Mouse (Mus musculus): ENCODE measurements at regions not wholly inside any gene's neighbourhood (a gene's known extent, or its start where the extent isn't known, plus 50 kb on each side); places are given as distances from the start of the nearest gene placed in this dataset.

- WGBS: 90% methylated on average over 2 of the region's 2 CpGs
- Histone ChIP-seq H3K9me3 (ENCODE audit: low read length) (no peaks in the 10 kb centered on the region), H3K4me1 (ENCODE audit: insufficient read depth, low read depth, low read length) (no peaks in the 10 kb centered on the region), H3K27me3 (replicated peaks; ENCODE audit: insufficient read depth, low read length) (no peaks in the 10 kb centered on the region), H3K4me2 (replicated peaks; ENCODE audit: low read depth, low read length) (no peak overlapping the region), H3K36me3 (ENCODE audit: insufficient read depth, low read length) (no peaks in the 10 kb centered on the region), H3K4me3 (ENCODE audit: low read depth, low read length) (no peak overlapping the region), H3K9ac (replicated peaks; ENCODE audit: low read depth) (no peak overlapping the region), H3K27ac (ENCODE audit: low read length) (no peak overlapping the region)
- ATAC-seq (no peak), DNase-seq (ENCODE audit: low spot score) (no peak)
- TF ChIP-seq EP300 (IDR thresholded peaks at IDR 0.05) (no peak), CTCF (IDR thresholded peaks at IDR 0.05) (no peak)
Observed at GRCm38 (mm10) chr4:82083519-82083918, 622.0 kb downstream of the Nfib start.

- H3K27me3 ChIP-seq (replicated peaks; ENCODE audit: insufficient read depth, low read length): no peaks in the 10 kb centered on the region
- H3K9me3 ChIP-seq (ENCODE audit: low read length): no peaks in the 10 kb centered on the region
- H3K9ac ChIP-seq (replicated peaks; ENCODE audit: low read depth): no peak overlapping the region
- no peaks in the 10 kb centered on the region for H3K4me1 ChIP-seq (ENCODE audit: insufficient read depth, low read depth, low read length)
- TF ChIP-seq EP300 (IDR thresholded peaks at IDR 0.05) (no peak), CTCF (IDR thresholded peaks at IDR 0.05) (no peak)
- no peak overlapping the region for H3K27ac ChIP-seq (ENCODE audit: low read length)
- no peak for DNase-seq (ENCODE audit: low spot score)
- 54% methylated on average over 3 of the region's 3 CpGs for WGBS
- H3K36me3 ChIP-seq (ENCODE audit: insufficient read depth, low read length): no peaks in the 10 kb centered on the region
- no peak overlapping the region for H3K4me3 ChIP-seq (ENCODE audit: low read depth, low read length)
- H3K4me2 ChIP-seq (replicated peaks; ENCODE audit: low read depth, low read length): no peak overlapping the region
- ATAC-seq: no peak
Observed at GRCm38 (mm10) chr4:82068050-82068449, 625.4 kb upstream of the Mpdz start.

GRCm38 (mm10) chr4:82065641-82066358 lies 623.2 kb upstream of the Mpdz start:
- peak; percentile 55 for ATAC-seq
- DNase-seq (ENCODE audit: low spot score): peak; percentile 65
- Histone ChIP-seq H3K4me3 (ENCODE audit: low read depth, low read length) (no peak overlapping the region), H3K4me2 (replicated peaks; ENCODE audit: low read depth, low read length) (peak overlapping the region; percentile 29), H3K27ac (ENCODE audit: low read length) (no peak overlapping the region), H3K9ac (replicated peaks; ENCODE audit: low read depth) (no peak overlapping the region), H3K9me3 (ENCODE audit: low read length) (no peaks in the 10 kb centered on the region), H3K36me3 (ENCODE audit: insufficient read depth, low read length) (no peaks in the 10 kb centered on the region), H3K4me1 (ENCODE audit: insufficient read depth, low read depth, low read length) (no peaks in the 10 kb centered on the region), H3K27me3 (replicated peaks; ENCODE audit: insufficient read depth, low read length) (no peaks in the 10 kb centered on the region)
- WGBS: 49% methylated on average over 14 of the region's 14 CpGs
- no peak for TF ChIP-seq CTCF (IDR thresholded peaks at IDR 0.05)

- no peak overlapping the region for H3K27ac ChIP-seq (ENCODE audit: low read length)
- H3K27me3 ChIP-seq (replicated peaks; ENCODE audit: insufficient read depth, low read length): no peaks in the 10 kb centered on the region
- no peaks in the 10 kb centered on the region for H3K9me3 ChIP-seq (ENCODE audit: low read length)
- no peaks in the 10 kb centered on the region for H3K4me1 ChIP-seq (ENCODE audit: insufficient read depth, low read depth, low read length)
- WGBS: 78% methylated on average over 5 of the region's 5 CpGs
- no peaks in the 10 kb centered on the region for H3K36me3 ChIP-seq (ENCODE audit: insufficient read depth, low read length)
- no peak overlapping the region for H3K4me2 ChIP-seq (replicated peaks; ENCODE audit: low read depth, low read length)
- DNase-seq (ENCODE audit: low spot score): no peak
- no peak overlapping the region for H3K4me3 ChIP-seq (ENCODE audit: low read depth, low read length)
- no peak for TF ChIP-seq EP300 (IDR thresholded peaks at IDR 0.05)
- ATAC-seq: no peak
- H3K9ac ChIP-seq (replicated peaks; ENCODE audit: low read depth): no peak overlapping the region
Observed at GRCm38 (mm10) chr4:82062726-82063125, 620.1 kb upstream of the Mpdz start.

DNA sequence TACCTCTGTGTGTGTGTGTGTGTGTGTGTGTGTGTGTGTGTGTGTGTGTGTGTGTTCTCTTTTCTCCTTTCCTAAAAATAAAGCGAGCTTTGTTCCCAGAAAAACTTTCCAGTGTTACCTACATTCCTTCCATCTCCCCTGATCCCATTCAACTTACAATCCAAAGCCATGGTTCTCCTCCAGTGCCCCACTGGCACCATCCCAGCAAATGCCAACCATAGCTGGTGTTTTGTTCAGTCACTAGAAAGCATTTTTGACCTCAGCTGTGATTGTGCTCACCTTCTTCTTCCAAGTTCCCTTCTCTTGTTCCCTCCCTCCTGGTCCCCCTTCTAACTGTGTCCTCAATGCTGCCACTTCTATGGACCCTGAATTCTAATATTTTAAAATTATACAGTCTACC lies 614.1 kb upstream of the Mpdz start:
- Histone ChIP-seq H3K4me3 (ENCODE audit: low read depth, low read length) (no peak overlapping the region), H3K4me2 (replicated peaks; ENCODE audit: low read depth, low read length) (no peak overlapping the region), H3K4me1 (ENCODE audit: insufficient read depth, low read depth, low read length) (no peaks in the 10 kb centered on the region), H3K9me3 (ENCODE audit: low read length) (no peaks in the 10 kb centered on the region), H3K27ac (ENCODE audit: low read length) (no peak overlapping the region), H3K9ac (replicated peaks; ENCODE audit: low read depth) (no peak overlapping the region), H3K36me3 (ENCODE audit: insufficient read depth, low read length) (no peaks in the 10 kb centered on the region), H3K27me3 (replicated peaks; ENCODE audit: insufficient read depth, low read length) (no peaks in the 10 kb centered on the region)
- no peak for TF ChIP-seq EP300 (IDR thresholded peaks at IDR 0.05)
- no peak for TF ChIP-seq CTCF (IDR thresholded peaks at IDR 0.05)
- ATAC-seq: no peak
- WGBS: 70% methylated on average over 1 of the region's 1 CpGs
- DNase-seq (ENCODE audit: low spot score): no peak

- WGBS: 98% methylated on average over 2 of the region's 2 CpGs
- no peak for ATAC-seq
Observed at GRCm38 (mm10) chr4:82048171-82048570, 605.6 kb upstream of the Mpdz start.

DNA sequence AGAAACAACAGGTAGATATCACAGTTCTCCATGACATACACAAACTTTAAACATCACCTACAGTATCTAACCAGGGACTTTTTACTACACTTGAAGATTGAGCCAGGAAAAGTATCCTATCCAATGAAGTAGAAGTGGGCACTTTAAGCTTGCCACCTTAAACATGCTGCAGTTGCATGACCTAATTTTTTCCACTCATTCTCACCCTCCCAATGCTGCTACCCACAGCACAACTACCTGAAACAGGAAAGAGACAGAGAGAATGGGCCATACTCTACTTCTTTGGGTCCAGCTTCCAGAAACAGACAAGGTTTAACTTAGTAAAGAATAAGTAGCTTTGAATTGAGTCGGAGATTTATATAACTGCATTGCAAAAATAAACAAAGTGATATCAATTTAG lies 594.9 kb upstream of the Mpdz start:
- Histone ChIP-seq H3K36me3 (ENCODE audit: insufficient read depth, low read length) (no peaks in the 10 kb centered on the region), H3K4me2 (replicated peaks; ENCODE audit: low read depth, low read length) (no peak overlapping the region), H3K27ac (ENCODE audit: low read length) (no peak overlapping the region), H3K4me1 (ENCODE audit: insufficient read depth, low read depth, low read length) (no peaks in the 10 kb centered on the region), H3K27me3 (replicated peaks; ENCODE audit: insufficient read depth, low read length) (no peaks in the 10 kb centered on the region), H3K9ac (replicated peaks; ENCODE audit: low read depth) (no peak overlapping the region), H3K9me3 (ENCODE audit: low read length) (no peaks in the 10 kb centered on the region), H3K4me3 (ENCODE audit: low read depth, low read length) (no peak overlapping the region)
- no peak for TF ChIP-seq EP300 (IDR thresholded peaks at IDR 0.05)
- DNase-seq (ENCODE audit: low spot score): no peak
- WGBS: 60% methylated on average over 1 of the region's 1 CpGs
- no peak for ATAC-seq

More at GRCm38 (mm10) chr4:82048171-82048570, 605.6 kb upstream of the Mpdz start:
- H3K9me3 ChIP-seq (ENCODE audit: low read length): no peaks in the 10 kb centered on the region
- H3K27ac ChIP-seq (ENCODE audit: low read length): no peak overlapping the region
- H3K4me1 ChIP-seq (ENCODE audit: insufficient read depth, low read depth, low read length): no peaks in the 10 kb centered on the region
- no peak overlapping the region for H3K4me3 ChIP-seq (ENCODE audit: low read depth, low read length)
- no peak overlapping the region for H3K4me2 ChIP-seq (replicated peaks; ENCODE audit: low read depth, low read length)
- H3K9ac ChIP-seq (replicated peaks; ENCODE audit: low read depth): no peak overlapping the region
- H3K27me3 ChIP-seq (replicated peaks; ENCODE audit: insufficient read depth, low read length): no peaks in the 10 kb centered on the region
- no peaks in the 10 kb centered on the region for H3K36me3 ChIP-seq (ENCODE audit: insufficient read depth, low read length)
- no peak for DNase-seq (ENCODE audit: low spot score)
- TF ChIP-seq CTCF (IDR thresholded peaks at IDR 0.05) (no peak), EP300 (IDR thresholded peaks at IDR 0.05) (no peak)

Data from lung, postnatal 0 days (tissue).